21 mouse cellular contexts compared by ENCODE assay signal in genomic region chr14:89607550-89607949, GRCm38 (mm10).
"Had no signal": no experiment of that assay in that cellular context is flagged by ENCODE, and none has a peak within 500 bp of the region (broad histone marks: within the 10 kb centered on the region; RNA-seq: fewer than 3 reads in every experiment).

No protein-coding gene starts in this region.

- DNase-seq: liver, postnatal 0 days; lung, adult 2 months; lung, postnatal 4 days; midbrain, embryonic 14.5 days; retina, postnatal 1 day; right cerebral cortex, adult 18-20 months; right cerebral cortex, postnatal 25 days; right cerebral cortex, postnatal 4 days; spleen, adult 18-20 months; thymus, adult 18-20 months; thymus, postnatal 14 days; thymus, postnatal 36 days had no signal

- H3K27ac ChIP-seq: liver, embryonic 15.5 days; lung, embryonic 15.5 days; midbrain, embryonic 10.5 days; midbrain, embryonic 12.5 days; neural tube, embryonic 13.5 days; neural tube, embryonic 15.5 days had no signal

- H3K9ac ChIP-seq: liver, embryonic 15.5 days; liver, postnatal 0 days; lung, embryonic 15.5 days; midbrain, embryonic 12.5 days; neural tube, embryonic 13.5 days; neural tube, embryonic 15.5 days had no signal

- H3K27me3 ChIP-seq: liver, embryonic 15.5 days; lung, embryonic 15.5 days; midbrain, embryonic 12.5 days; neural tube, embryonic 13.5 days; neural tube, embryonic 15.5 days had no signal

- H3K36me3 ChIP-seq: liver, embryonic 15.5 days; lung, embryonic 15.5 days; midbrain, embryonic 10.5 days; midbrain, embryonic 12.5 days; neural tube, embryonic 13.5 days; neural tube, embryonic 15.5 days had no signal

- ATAC-seq: liver, postnatal 0 days; lung, postnatal 0 days; midbrain, embryonic 16.5 days had no signal

- H3K4me1 ChIP-seq: liver, embryonic 15.5 days; lung, embryonic 15.5 days; midbrain, embryonic 10.5 days; midbrain, embryonic 12.5 days; neural tube, embryonic 13.5 days; neural tube, embryonic 15.5 days had no signal

- H3K9me3 ChIP-seq: liver, embryonic 15.5 days; lung, embryonic 15.5 days; midbrain, embryonic 10.5 days; midbrain, embryonic 12.5 days; neural tube, embryonic 13.5 days; neural tube, embryonic 15.5 days had no signal

- H3K4me3 ChIP-seq: liver, embryonic 15.5 days; lung, embryonic 15.5 days; midbrain, embryonic 10.5 days; midbrain, embryonic 12.5 days; myocyte; neural tube, embryonic 13.5 days; neural tube, embryonic 15.5 days had no signal

- H3K4me2 ChIP-seq: liver, embryonic 15.5 days; lung, embryonic 15.5 days; midbrain, embryonic 12.5 days; neural tube, embryonic 13.5 days; neural tube, embryonic 15.5 days had no signal
